Mouse (Mus musculus): ENCODE measurements around the gene Cd2. TPM values are rescaled to one million over a fixed set of nuclear protein-coding genes. Genes with fewer than 3 reads are reported as not detected.

The Cd2 gene
- polyA plus RNA-seq, 1 experiment from 2014 or later = not detected

GRCm38 (mm10) chr3:101281841-101282240 lies 5.9 kb downstream of the Cd2 start:
- Histone ChIP-seq H3K27ac (no peak overlapping the region), H3K9ac (no peak overlapping the region), H3K4me3 (replicated peaks) (no peak overlapping the region), H3K36me3 (no peaks in the 10 kb centered on the region), H3K4me2 (no peak overlapping the region), H3K27me3 (peaks cover 13% of the 10 kb centered on the region), H3K9me3 (replicated peaks) (no peaks in the 10 kb centered on the region), H3K4me1 (replicated peaks) (no peaks in the 10 kb centered on the region)
- DNase-seq (no peak), ATAC-seq (ENCODE audit: low read depth) (no peak)
- WGBS (ENCODE audit: insufficient replicate concordance) = 60% methylated on average over 4 of the region's 4 CpGs

- 37% methylated on average over 15 of the region's 15 CpGs for WGBS (ENCODE audit: insufficient replicate concordance)
- no peak overlapping the region for H3K9ac ChIP-seq
- no peak overlapping the region for H3K4me2 ChIP-seq
- no peaks in the 10 kb centered on the region for H3K36me3 ChIP-seq
- ATAC-seq (ENCODE audit: low read depth) (no peak), DNase-seq (no peak)
- H3K9me3 ChIP-seq (replicated peaks) = no peaks in the 10 kb centered on the region
- no peak overlapping the region for H3K27ac ChIP-seq
- no peak overlapping the region for H3K4me3 ChIP-seq (replicated peaks)
- peaks cover 13% of the 10 kb centered on the region for H3K27me3 ChIP-seq
- no peaks in the 10 kb centered on the region for H3K4me1 ChIP-seq (replicated peaks)
Observed at GRCm38 (mm10) chr3:101280348-101281311, 7.1 kb downstream of the Cd2 start.

GRCm38 (mm10) chr3:101279561-101279960 lies 8.2 kb downstream of the Cd2 start:
- H3K4me1 ChIP-seq (replicated peaks) = no peaks in the 10 kb centered on the region
- DNase-seq (no peak), ATAC-seq (ENCODE audit: low read depth) (no peak)
- H3K4me2 ChIP-seq = no peak overlapping the region
- no peak overlapping the region for H3K27ac ChIP-seq
- WGBS (ENCODE audit: insufficient replicate concordance) = 58% methylated on average over 10 of the region's 10 CpGs
- H3K9ac ChIP-seq = no peak overlapping the region
- H3K36me3 ChIP-seq = no peaks in the 10 kb centered on the region
- peaks cover 13% of the 10 kb centered on the region for H3K27me3 ChIP-seq
- no peaks in the 10 kb centered on the region for H3K9me3 ChIP-seq (replicated peaks)
- no peak overlapping the region for H3K4me3 ChIP-seq (replicated peaks)

GRCm38 (mm10) chr3:101278396-101278795 lies 9.3 kb downstream of the Cd2 start:
- Histone ChIP-seq H3K4me1 (replicated peaks) (no peaks in the 10 kb centered on the region), H3K27ac (no peak overlapping the region), H3K4me2 (no peak overlapping the region), H3K36me3 (no peaks in the 10 kb centered on the region), H3K4me3 (replicated peaks) (no peak overlapping the region), H3K9ac (no peak overlapping the region), H3K27me3 (peaks cover 13% of the 10 kb centered on the region), H3K9me3 (replicated peaks) (no peaks in the 10 kb centered on the region)
- ATAC-seq (ENCODE audit: low read depth) = no peak
- no peak for DNase-seq
- 56% methylated on average over 5 of the region's 5 CpGs for WGBS (ENCODE audit: insufficient replicate concordance)

GRCm38 (mm10) chr3:101277830-101278229 lies 9.9 kb downstream of the Cd2 start:
- 55% methylated on average over 4 of the region's 4 CpGs for WGBS (ENCODE audit: insufficient replicate concordance)
- no peak overlapping the region for H3K4me2 ChIP-seq
- no peak overlapping the region for H3K4me3 ChIP-seq (replicated peaks)
- H3K9me3 ChIP-seq (replicated peaks) = no peaks in the 10 kb centered on the region
- no peak overlapping the region for H3K9ac ChIP-seq
- no peaks in the 10 kb centered on the region for H3K36me3 ChIP-seq
- ATAC-seq (ENCODE audit: low read depth) = no peak
- no peak for DNase-seq
- no peak overlapping the region for H3K27ac ChIP-seq
- H3K4me1 ChIP-seq (replicated peaks) = no peaks in the 10 kb centered on the region
- H3K27me3 ChIP-seq = peaks cover 13% of the 10 kb centered on the region

GRCm38 (mm10) chr3:101276501-101277320 lies 11.0 kb downstream of the Cd2 start:
- no peaks in the 10 kb centered on the region for H3K36me3 ChIP-seq
- WGBS (ENCODE audit: insufficient replicate concordance) = 37% methylated on average over 12 of the region's 12 CpGs
- peaks cover 13% of the 10 kb centered on the region for H3K27me3 ChIP-seq
- H3K4me3 ChIP-seq (replicated peaks) = no peak overlapping the region
- no peak overlapping the region for H3K4me2 ChIP-seq
- no peak for ATAC-seq (ENCODE audit: low read depth)
- H3K9me3 ChIP-seq (replicated peaks) = no peaks in the 10 kb centered on the region
- H3K9ac ChIP-seq = no peak overlapping the region
- H3K4me1 ChIP-seq (replicated peaks) = no peaks in the 10 kb centered on the region
- no peak for DNase-seq
- H3K27ac ChIP-seq = no peak overlapping the region

GRCm38 (mm10) chr3:101275636-101276300 lies 12.0 kb downstream of the Cd2 start:
- 65% methylated on average over 16 of the region's 16 CpGs for WGBS (ENCODE audit: insufficient replicate concordance)
- H3K36me3 ChIP-seq = no peaks in the 10 kb centered on the region
- H3K4me3 ChIP-seq (replicated peaks) = no peak overlapping the region
- no peak overlapping the region for H3K9ac ChIP-seq
- no peaks in the 10 kb centered on the region for H3K4me1 ChIP-seq (replicated peaks)
- ATAC-seq (ENCODE audit: low read depth) (no peak), DNase-seq (no peak)
- no peak overlapping the region for H3K27ac ChIP-seq
- H3K27me3 ChIP-seq = peaks cover 13% of the 10 kb centered on the region
- H3K4me2 ChIP-seq = no peak overlapping the region
- H3K9me3 ChIP-seq (replicated peaks) = no peaks in the 10 kb centered on the region

- 38% methylated on average over 3 of the region's 3 CpGs for WGBS (ENCODE audit: insufficient replicate concordance)
- ATAC-seq (ENCODE audit: low read depth) = no peak
Observed at GRCm38 (mm10) chr3:101274794-101275193, 12.9 kb downstream of the Cd2 start.

GRCm38 (mm10) chr3:101274041-101274770 lies 13.5 kb downstream of the Cd2 start:
- Histone ChIP-seq H3K4me3 (replicated peaks) (no peak overlapping the region), H3K9me3 (replicated peaks) (no peaks in the 10 kb centered on the region), H3K27ac (no peak overlapping the region), H3K9ac (no peak overlapping the region), H3K4me2 (no peak overlapping the region), H3K36me3 (no peaks in the 10 kb centered on the region), H3K27me3 (peaks cover 8% of the 10 kb centered on the region; the same call in 1 of the 2 replicates), H3K4me1 (replicated peaks) (no peaks in the 10 kb centered on the region)
- no peak for ATAC-seq (ENCODE audit: low read depth)
- no peak for DNase-seq
- WGBS (ENCODE audit: insufficient replicate concordance) = 60% methylated on average over 12 of the region's 12 CpGs

More at GRCm38 (mm10) chr3:101274794-101275193, 12.9 kb downstream of the Cd2 start:
- no peaks in the 10 kb centered on the region for H3K36me3 ChIP-seq
- no peak overlapping the region for H3K4me3 ChIP-seq (replicated peaks)
- H3K27ac ChIP-seq = no peak overlapping the region
- no peak overlapping the region for H3K4me2 ChIP-seq
- H3K27me3 ChIP-seq = peaks cover 8% of the 10 kb centered on the region; the same call in 1 of the 2 replicates
- no peaks in the 10 kb centered on the region for H3K4me1 ChIP-seq (replicated peaks)
- no peak overlapping the region for H3K9ac ChIP-seq
- H3K9me3 ChIP-seq (replicated peaks) = no peaks in the 10 kb centered on the region
- DNase-seq = no peak

GRCm38 (mm10) chr3:101272166-101272565 lies 15.6 kb downstream of the Cd2 start:
- no peak overlapping the region for H3K4me3 ChIP-seq (replicated peaks)
- ATAC-seq (ENCODE audit: low read depth) = no peak
- no peaks in the 10 kb centered on the region for H3K36me3 ChIP-seq
- no peak for DNase-seq
- whole genome bisulfite sequencing (ENCODE audit: insufficient replicate concordance) = 50% methylated on average over 1 of the region's 1 CpGs
- no peaks in the 10 kb centered on the region for H3K27me3 ChIP-seq
- no peaks in the 10 kb centered on the region for H3K9me3 ChIP-seq (replicated peaks)
- H3K9ac ChIP-seq = no peak overlapping the region
- H3K4me1 ChIP-seq (replicated peaks) = no peaks in the 10 kb centered on the region
- no peak overlapping the region for H3K27ac ChIP-seq
- no peak overlapping the region for H3K4me2 ChIP-seq

All from liver, embryonic 13.5 days (tissue).